Mouse (Mus musculus) intestine, embryonic 15.5 days (tissue): ENCODE results near the gene Tmem243. TPM values are rescaled to one million over a fixed set of nuclear protein-coding genes. Genes with fewer than 3 reads are reported as not detected.

Experiments
- ATAC-seq: fragments of 200-750 bp; cut with Nextera tagmentation; 2 replicates; pipeline ENCODE4 v1.8.0; 2017; ENCODE audit warnings: moderate TSS enrichment, moderate library complexity
- H3K27ac ChIP-seq: fragments of 300-500 bp; sonication (generic); 2 replicates; pipeline ENCODE4 v1.5.1; 2015; ENCODE audit warnings: mild to moderate bottlenecking, inconsistent platforms
- H3K27me3 ChIP-seq: fragments of 300-500 bp; sonication (generic); replicated peaks from 2 replicates; pipeline ENCODE4 v1.6.1; 2015; ENCODE audit warnings: inconsistent platforms
- H3K36me3 ChIP-seq: fragments of 300-500 bp; sonication (generic); 2 replicates; pipeline ENCODE4 v1.6.1; 2015; ENCODE audit warnings: inconsistent platforms
- H3K4me1 ChIP-seq: fragments of 300-500 bp; sonication (generic); replicated peaks from 2 replicates; pipeline ENCODE4 v1.6.1; 2015; ENCODE audit warnings: inconsistent platforms
- H3K4me2 ChIP-seq: fragments of 300-500 bp; sonication (generic); replicated peaks from 2 replicates; pipeline ENCODE4 v1.6.1; 2015; ENCODE audit warnings: mild to moderate bottlenecking, inconsistent platforms
- H3K4me3 ChIP-seq: fragments of 300-500 bp; sonication (generic); replicated peaks from 2 replicates; pipeline ENCODE4 v1.5.1; 2015; ENCODE audit warnings: inconsistent platforms
- H3K9ac ChIP-seq: fragments of 300-500 bp; sonication (generic); 2 replicates; pipeline ENCODE4 v1.6.1; 2015; ENCODE audit warnings: inconsistent platforms
- H3K9me3 ChIP-seq: fragments of 300-500 bp; sonication (generic); 2 replicates; pipeline ENCODE4 v1.6.1; 2016; ENCODE audit warnings: inconsistent platforms
- WGBS: fragments of 180-500 bp; shearing (Covaris S2); methylation state at CpG from one replicate; pipeline ENCODE4 v1.1.7; 2015; 5-methylcytosine and 5-hydroxymethylcytosine counted together
- polyA plus RNA-seq: library from polyadenylated mRNA; unstranded; fragments of >200 nt; fragmentation: Nextera tagmentation; extraction: Ambion mirVana; gene quantifications from 2 replicates; pipeline ENCODE4 v1.2.1, GENCODE M21; 2015

Tmem243 gene
- polyA plus RNA-seq, 1 experiment from 2014 or later: 26.6 TPM

GRCm38 (mm10) chr5:9111285-9111684 lies 10.8 kb downstream of the Tmem243 start:
- H3K4me1 ChIP-seq: no peaks in the 10 kb centered on the region
- no peak overlapping the region for H3K27ac ChIP-seq
- H3K36me3 ChIP-seq: no peaks in the 10 kb centered on the region
- no peaks in the 10 kb centered on the region for H3K27me3 ChIP-seq
- 69% methylated on average over 2 of the region's 2 CpGs for WGBS
- ATAC-seq: no peak; the same call in 1 of the 2 replicates
- no peaks in the 10 kb centered on the region for H3K9me3 ChIP-seq
- H3K4me3 ChIP-seq: no peak overlapping the region
- no peak overlapping the region for H3K9ac ChIP-seq
- no peak overlapping the region for H3K4me2 ChIP-seq

- Histone ChIP-seq H3K27me3 (no peaks in the 10 kb centered on the region), H3K4me1 (no peaks in the 10 kb centered on the region), H3K36me3 (no peaks in the 10 kb centered on the region), H3K9me3 (no peaks in the 10 kb centered on the region), H3K27ac (no peak overlapping the region), H3K9ac (no peak overlapping the region), H3K4me3 (no peak overlapping the region), H3K4me2 (no peak overlapping the region)
- 15% methylated on average over 5 of the region's 5 CpGs for WGBS
- ATAC-seq: peak; percentile 64
Measured at GRCm38 (mm10) chr5:9111759-9112158, 11.3 kb downstream of the Tmem243 start.

- Histone ChIP-seq H3K27ac (no peak overlapping the region), H3K4me1 (no peaks in the 10 kb centered on the region), H3K9ac (no peak overlapping the region), H3K36me3 (no peaks in the 10 kb centered on the region), H3K9me3 (no peaks in the 10 kb centered on the region), H3K27me3 (no peaks in the 10 kb centered on the region), H3K4me3 (no peak overlapping the region), H3K4me2 (no peak overlapping the region)
- 39% methylated on average over 6 of the region's 6 CpGs for WGBS
- ATAC-seq: no peak
Measured at GRCm38 (mm10) chr5:9114162-9114561, 13.7 kb downstream of the Tmem243 start.

GRCm38 (mm10) chr5:9124134-9124533 lies 23.7 kb downstream of the Tmem243 start:
- peaks cover 28% of the 10 kb centered on the region for H3K36me3 ChIP-seq
- ATAC-seq: no peak
- H3K9ac ChIP-seq: no peak overlapping the region
- no peaks in the 10 kb centered on the region for H3K9me3 ChIP-seq
- H3K27me3 ChIP-seq: no peaks in the 10 kb centered on the region
- WGBS: 87% methylated on average over 2 of the region's 2 CpGs
- H3K27ac ChIP-seq: no peak overlapping the region
- no peaks in the 10 kb centered on the region for H3K4me1 ChIP-seq
- H3K4me3 ChIP-seq: no peak overlapping the region
- no peak overlapping the region for H3K4me2 ChIP-seq

GRCm38 (mm10) chr5:9128566-9128965 lies 28.1 kb downstream of the Tmem243 start:
- H3K4me1 ChIP-seq: no peaks in the 10 kb centered on the region
- 89% methylated on average over 12 of the region's 12 CpGs for WGBS
- no peaks in the 10 kb centered on the region for H3K9me3 ChIP-seq
- no peaks in the 10 kb centered on the region for H3K27me3 ChIP-seq
- ATAC-seq: no peak
- H3K4me2 ChIP-seq: no peak overlapping the region
- H3K4me3 ChIP-seq: no peak overlapping the region
- H3K27ac ChIP-seq: no peak overlapping the region
- H3K36me3 ChIP-seq: peaks cover 14% of the 10 kb centered on the region
- no peak overlapping the region for H3K9ac ChIP-seq

GRCm38 (mm10) chr5:9131786-9132185 lies 31.3 kb downstream of the Tmem243 start:
- Histone ChIP-seq H3K9ac (no peak overlapping the region), H3K27ac (no peak overlapping the region), H3K9me3 (no peaks in the 10 kb centered on the region), H3K4me3 (no peak overlapping the region), H3K36me3 (peaks cover 9% of the 10 kb centered on the region), H3K4me2 (no peak overlapping the region), H3K4me1 (no peaks in the 10 kb centered on the region), H3K27me3 (no peaks in the 10 kb centered on the region)
- ATAC-seq: no peak
- 90% methylated on average over 7 of the region's 7 CpGs for WGBS

- H3K36me3 ChIP-seq: no peaks in the 10 kb centered on the region
- no peak for ATAC-seq
Measured at GRCm38 (mm10) chr5:9135588-9135987, 35.1 kb downstream of the Tmem243 start.

GRCm38 (mm10) chr5:9140724-9141123 lies 40.3 kb downstream of the Tmem243 start:
- Histone ChIP-seq H3K4me1 (no peaks in the 10 kb centered on the region), H3K4me3 (no peak overlapping the region), H3K36me3 (no peaks in the 10 kb centered on the region), H3K4me2 (no peak overlapping the region), H3K27me3 (no peaks in the 10 kb centered on the region), H3K9me3 (no peaks in the 10 kb centered on the region), H3K27ac (no peak overlapping the region), H3K9ac (no peak overlapping the region)
- ATAC-seq: no peak
- WGBS: 91% methylated on average over 8 of the region's 8 CpGs

More at GRCm38 (mm10) chr5:9135588-9135987, 35.1 kb downstream of the Tmem243 start:
- no peaks in the 10 kb centered on the region for H3K27me3 ChIP-seq
- no peak overlapping the region for H3K4me3 ChIP-seq
- no peak overlapping the region for H3K27ac ChIP-seq
- H3K9ac ChIP-seq: no peak overlapping the region
- no peak overlapping the region for H3K4me2 ChIP-seq
- 85% methylated on average over 3 of the region's 3 CpGs for WGBS
- H3K9me3 ChIP-seq: no peaks in the 10 kb centered on the region
- H3K4me1 ChIP-seq: no peaks in the 10 kb centered on the region

- WGBS: 90% methylated on average over 6 of the region's 6 CpGs
- Histone ChIP-seq H3K4me2 (no peak overlapping the region), H3K9ac (no peak overlapping the region), H3K4me3 (no peak overlapping the region), H3K9me3 (no peaks in the 10 kb centered on the region), H3K4me1 (no peaks in the 10 kb centered on the region), H3K36me3 (no peaks in the 10 kb centered on the region), H3K27me3 (no peaks in the 10 kb centered on the region), H3K27ac (no peak overlapping the region)
- no peak for ATAC-seq
Measured at GRCm38 (mm10) chr5:9142376-9142775, 41.9 kb downstream of the Tmem243 start.

- Histone ChIP-seq H3K27ac (no peak overlapping the region), H3K4me1 (no peaks in the 10 kb centered on the region), H3K4me2 (no peak overlapping the region), H3K9me3 (no peaks in the 10 kb centered on the region), H3K36me3 (no peaks in the 10 kb centered on the region), H3K4me3 (no peak overlapping the region), H3K27me3 (no peaks in the 10 kb centered on the region), H3K9ac (no peak overlapping the region)
- 90% methylated on average over 8 of the region's 8 CpGs for WGBS
- no peak for ATAC-seq
Measured at GRCm38 (mm10) chr5:9149273-9149850, 48.9 kb downstream of the Tmem243 start.

GRCm38 (mm10) chr5:9156746-9157145 lies 56.3 kb downstream of the Tmem243 start:
- Histone ChIP-seq H3K36me3 (no peaks in the 10 kb centered on the region), H3K9me3 (no peaks in the 10 kb centered on the region), H3K4me2 (no peak overlapping the region), H3K27me3 (no peaks in the 10 kb centered on the region), H3K4me3 (no peak overlapping the region), H3K4me1 (no peaks in the 10 kb centered on the region), H3K27ac (no peak overlapping the region), H3K9ac (no peak overlapping the region)
- ATAC-seq: no peak

GRCm38 (mm10) chr5:9157336-9157735 lies 56.9 kb downstream of the Tmem243 start:
- ATAC-seq: no peak
- H3K9ac ChIP-seq: no peak overlapping the region
- H3K4me2 ChIP-seq: no peak overlapping the region
- H3K4me3 ChIP-seq: no peak overlapping the region
- no peaks in the 10 kb centered on the region for H3K9me3 ChIP-seq
- no peaks in the 10 kb centered on the region for H3K27me3 ChIP-seq
- H3K27ac ChIP-seq: no peak overlapping the region
- H3K36me3 ChIP-seq: no peaks in the 10 kb centered on the region
- 69% methylated on average over 1 of the region's 1 CpGs for WGBS
- H3K4me1 ChIP-seq: no peaks in the 10 kb centered on the region

GRCm38 (mm10) chr5:9160831-9161455 lies 60.5 kb downstream of the Tmem243 start:
- WGBS: under 1% methylated on average over 49 of the region's 55 CpGs
- H3K9me3 ChIP-seq: no peaks in the 10 kb centered on the region
- peak overlapping the region; percentile 50 for H3K4me2 ChIP-seq
- peak overlapping the region; percentile 100 for H3K27ac ChIP-seq
- H3K36me3 ChIP-seq: no peaks in the 10 kb centered on the region
- H3K27me3 ChIP-seq: no peaks in the 10 kb centered on the region
- peak overlapping the region; percentile 96 for H3K9ac ChIP-seq
- ATAC-seq: peak; percentile 76
- no peaks in the 10 kb centered on the region for H3K4me1 ChIP-seq
- peak overlapping the region; percentile 85 for H3K4me3 ChIP-seq
